In genomic region chr14:87300838-87301237, GRCm38 (mm10) we compare ENCODE assay signal across 17 mouse cellular contexts.
"Had no signal": no experiment of that assay in that cellular context is flagged by ENCODE, and none has a peak within 500 bp of the region (broad histone marks: within the 10 kb centered on the region; RNA-seq: fewer than 3 reads in every experiment).

No protein-coding gene starts in this region.

- DNase-seq: kidney, adult 2 months; kidney, postnatal 25 days; lung, adult 2 months; lung, postnatal 4 days; right cerebral cortex, adult 18-20 months; right cerebral cortex, postnatal 25 days; thymus, adult 18-20 months; thymus, postnatal 25 days had no signal

- H3K4me1 ChIP-seq: intestine, embryonic 15.5 days; limb, embryonic 10.5 days; liver, embryonic 15.5 days; midbrain, embryonic 12.5 days; neural tube, embryonic 15.5 days had no signal

- H3K27ac ChIP-seq: intestine, embryonic 15.5 days; left cerebral cortex, adult 2 months; limb, embryonic 10.5 days; liver, embryonic 15.5 days; midbrain, embryonic 12.5 days; neural tube, embryonic 15.5 days had no signal

- H3K9me3 ChIP-seq: intestine, embryonic 15.5 days; limb, embryonic 10.5 days; liver, embryonic 15.5 days; midbrain, embryonic 12.5 days; neural tube, embryonic 15.5 days had no signal

- H3K4me3 ChIP-seq: intestine, embryonic 15.5 days; left cerebral cortex, adult 2 months; limb, embryonic 10.5 days; liver, embryonic 15.5 days; midbrain, embryonic 12.5 days; myocyte; neural tube, embryonic 15.5 days had no signal

- H3K4me2 ChIP-seq: intestine, embryonic 15.5 days; liver, embryonic 11.5 days; liver, embryonic 15.5 days; midbrain, embryonic 12.5 days; neural tube, embryonic 15.5 days had no signal

- H3K27me3 ChIP-seq: intestine, embryonic 15.5 days; liver, embryonic 15.5 days; midbrain, embryonic 12.5 days; neural tube, embryonic 15.5 days had no signal

- ATAC-seq: intestine, embryonic 15.5 days; lung, postnatal 0 days had no signal

- H3K36me3 ChIP-seq: intestine, embryonic 15.5 days; limb, embryonic 10.5 days; liver, embryonic 15.5 days; midbrain, embryonic 12.5 days; neural tube, embryonic 15.5 days had no signal

- H3K9ac ChIP-seq: intestine, embryonic 15.5 days; liver, embryonic 15.5 days; midbrain, embryonic 12.5 days; neural tube, embryonic 15.5 days had no signal
